9 mouse cellular contexts compared by ENCODE assay signal in genomic region chr5:147133662-147134061, GRCm38 (mm10). TPM values are rescaled to one million over a fixed set of nuclear protein-coding genes. Genes with fewer than 3 reads are reported as not detected.
A peak's percentile ranks its signal among the peaks of the same experiment; 100 is the strongest.
DNase-seq lines count a peak whose midpoint lies in the region; ATAC-seq and TF ChIP-seq lines count a peak whose summit lies in the region.
"Had no signal": no experiment of that assay in that cellular context is flagged by ENCODE, and none has a peak within 500 bp of the region (broad histone marks: within the 10 kb centered on the region; RNA-seq: fewer than 3 reads in every experiment).

No protein-coding gene starts in this region.

- WGBS in kidney, embryonic 14.5 days: 14% methylated on average over 17 of the region's 17 CpGs
- WGBS in embryonic facial prominence, embryonic 14.5 days: 12% methylated on average over 17 of the region's 17 CpGs
- 8% methylated on average over 17 of the region's 17 CpGs for WGBS in midbrain, postnatal 0 days

- H3K4me2 ChIP-seq in kidney, embryonic 14.5 days (replicated peaks; ENCODE audit: low read depth, low read length): peak overlapping the region; percentile 38
- H3K4me2 ChIP-seq in embryonic facial prominence, embryonic 14.5 days (ENCODE audit: low read depth, low read length): peak overlapping the region; percentile 59
- peak overlapping the region; percentile 41 for H3K4me2 ChIP-seq in midbrain, postnatal 0 days (ENCODE audit: low read depth, low read length, poor library complexity, severe bottlenecking)

- peaks cover 7% of the 10 kb centered on the region; the same call in 1 of the 2 replicates for H3K4me1 ChIP-seq in kidney, embryonic 14.5 days (ENCODE audit: control insufficient read depth, insufficient read depth, low read length)
- peaks cover 4% of the 10 kb centered on the region; the same call in 1 of the 2 replicates for H3K4me1 ChIP-seq in embryonic facial prominence, embryonic 14.5 days (ENCODE audit: control insufficient read depth, insufficient read depth, low read length)
- no peaks in the 10 kb centered on the region for H3K4me1 ChIP-seq in midbrain, postnatal 0 days (ENCODE audit: insufficient read depth, low read length)

- ATAC-seq in kidney, embryonic 14.5 days (ENCODE audit: low FRiP score, low TSS enrichment): no peak
- no peak for ATAC-seq in embryonic facial prominence, embryonic 14.5 days (ENCODE audit: low read depth)
- ATAC-seq in midbrain, postnatal 0 days (ENCODE audit: low FRiP score): no peak

- peak overlapping the region; percentile 12; the same call in 1 of the 2 replicates for H3K4me3 ChIP-seq in kidney, embryonic 14.5 days (ENCODE audit: low read length)
- peak overlapping the region; percentile 28 for H3K4me3 ChIP-seq in embryonic facial prominence, embryonic 14.5 days (ENCODE audit: low read depth, low read length)
- H3K4me3 ChIP-seq in midbrain, postnatal 0 days (ENCODE audit: low read depth, low read length): peak overlapping the region; percentile 9; the same call in 1 of the 2 replicates

- H3K9me3 ChIP-seq in kidney, embryonic 14.5 days (ENCODE audit: control insufficient read depth, low read length): no peaks in the 10 kb centered on the region
- no peaks in the 10 kb centered on the region for H3K9me3 ChIP-seq in embryonic facial prominence, embryonic 14.5 days (ENCODE audit: control insufficient read depth, low read length)
- no peaks in the 10 kb centered on the region for H3K9me3 ChIP-seq in midbrain, postnatal 0 days (ENCODE audit: low read length)

- no peak overlapping the region for H3K27ac ChIP-seq in kidney, embryonic 14.5 days (ENCODE audit: low read depth, low read length)
- no peak overlapping the region for H3K27ac ChIP-seq in embryonic facial prominence, embryonic 14.5 days (replicated peaks; ENCODE audit: low read depth, low read length)
- H3K27ac ChIP-seq in midbrain, postnatal 0 days (ENCODE audit: low read depth, low read length): no peak overlapping the region

- H3K9ac ChIP-seq in kidney, embryonic 14.5 days (ENCODE audit: low read depth, low read length): 0 out of 2 replicates have a peak overlapping the region, but pooled peaks have one; percentile 7
- H3K9ac ChIP-seq in embryonic facial prominence, embryonic 14.5 days (ENCODE audit: low read depth, low read length): peak overlapping the region; percentile 15; the same call in 1 of the 2 replicates
- H3K9ac ChIP-seq in midbrain, postnatal 0 days (replicated peaks; ENCODE audit: low read length, poor library complexity, severe bottlenecking): 0 out of 2 replicates have a peak overlapping the region, but pooled peaks have one; percentile 29

- H3K27me3 ChIP-seq in kidney, embryonic 14.5 days (ENCODE audit: control insufficient read depth, insufficient read depth, low read length): no peaks in the 10 kb centered on the region
- H3K27me3 ChIP-seq in embryonic facial prominence, embryonic 14.5 days (replicated peaks; ENCODE audit: control insufficient read depth, insufficient read depth, low read length): no peaks in the 10 kb centered on the region
- H3K27me3 ChIP-seq in midbrain, postnatal 0 days (ENCODE audit: insufficient read depth, low read length): peaks cover 16% of the 10 kb centered on the region

- H3K36me3 ChIP-seq in kidney, embryonic 14.5 days (ENCODE audit: control insufficient read depth, insufficient read depth, low read length): no peaks in the 10 kb centered on the region
- H3K36me3 ChIP-seq in embryonic facial prominence, embryonic 14.5 days (ENCODE audit: control insufficient read depth, insufficient read depth, low read length): no peaks in the 10 kb centered on the region
- H3K36me3 ChIP-seq in midbrain, postnatal 0 days (ENCODE audit: insufficient read depth, low read length): no peaks in the 10 kb centered on the region

- no peak for TF ChIP-seq CTCF in midbrain, postnatal 0 days (IDR thresholded peaks at IDR 0.05)

- DNase-seq in kidney, postnatal 36 days: no peak
- peak; percentile 29 for DNase-seq in embryonic facial prominence, embryonic 14.5 days (ENCODE audit: low spot score)
- peak; percentile 22 for DNase-seq in hindlimb bud, embryonic 11.5 days (ENCODE audit: extremely low spot score, low read depth, low spot score)
- DNase-seq in midbrain, postnatal 0 days (ENCODE audit: low spot score): no peak
- no peak for DNase-seq in urinary bladder, postnatal 36 days (ENCODE audit: low spot score in 2 of 2)
- no peak for DNase-seq in spleen, adult 18-20 months
- DNase-seq in frontal cortex, adult 2 months (ENCODE audit: extremely low spot score in 1 of 2, low spot score in 1 of 2): no peak
- DNase-seq: cerebellum, adult 11-12 months had no signal

RNA-seq across cellular contexts. Expression of gene Gsx1, which starts 54.8 kb away (rescaled TPM):
- not detected in 2 replicates for polyA plus RNA-seq in kidney, embryonic 14.5 days (2014; fragmentation: Nextera tagmentation; extraction: Ambion mirVana)
- not detected in 2 replicates for polyA plus RNA-seq in embryonic facial prominence, embryonic 14.5 days (2014; fragmentation: Nextera tagmentation; extraction: Ambion mirVana)
- total RNA-seq in midbrain, postnatal 0 days (2014; rRNA removed): 1.7 and 3.0 TPM in 2 replicates
- polyA plus RNA-seq in midbrain, postnatal 0 days (2015; fragmentation: Nextera tagmentation; extraction: Ambion mirVana): 1.4 and 2.3 TPM in 2 replicates
- 0.74 and 0.86 TPM in 2 replicates for polyA plus RNA-seq in frontal cortex, adult 2 months (2012; rRNA removed)

RNA-seq across cellular contexts. Expression of gene Polr1d, which starts 56.8 kb away (rescaled TPM):
- 146 and 173 TPM in 2 replicates for polyA plus RNA-seq in kidney, embryonic 14.5 days (2014; fragmentation: Nextera tagmentation; extraction: Ambion mirVana)
- polyA plus RNA-seq in embryonic facial prominence, embryonic 14.5 days (2014; fragmentation: Nextera tagmentation; extraction: Ambion mirVana): 138 and 147 TPM in 2 replicates
- total RNA-seq in midbrain, postnatal 0 days (2014; rRNA removed): 58.4 and 60.1 TPM in 2 replicates
- polyA plus RNA-seq in midbrain, postnatal 0 days (2015; fragmentation: Nextera tagmentation; extraction: Ambion mirVana): 89.4 and 91.0 TPM in 2 replicates
- polyA plus RNA-seq in frontal cortex, adult 2 months (2012; rRNA removed): 76.4 and 76.5 TPM in 2 replicates

RNA-seq across cellular contexts. Expression of gene Lnx2, which starts 57.3 kb away (rescaled TPM):
- polyA plus RNA-seq in kidney, embryonic 14.5 days (2014; fragmentation: Nextera tagmentation; extraction: Ambion mirVana): 10.8 and 14.4 TPM in 2 replicates
- 13.7 and 13.9 TPM in 2 replicates for polyA plus RNA-seq in embryonic facial prominence, embryonic 14.5 days (2014; fragmentation: Nextera tagmentation; extraction: Ambion mirVana)
- 5.6 and 6.5 TPM in 2 replicates for total RNA-seq in midbrain, postnatal 0 days (2014; rRNA removed)
- 2.6 and 2.9 TPM in 2 replicates for polyA plus RNA-seq in midbrain, postnatal 0 days (2015; fragmentation: Nextera tagmentation; extraction: Ambion mirVana)
- 7.6 and 10.5 TPM in 2 replicates for polyA plus RNA-seq in frontal cortex, adult 2 months (2012; rRNA removed)

Comparison
In these comparisons a context has a peak if more than half of its experiments do, and no peak if none do; other contexts are left out.
1. DNase-seq: peak in embryonic facial prominence, embryonic 14.5 days (single experiment) and hindlimb bud, embryonic 11.5 days (single experiment); none in kidney, postnatal 36 days (0 of 2), midbrain, postnatal 0 days (single experiment), urinary bladder, postnatal 36 days (0 of 2), spleen, adult 18-20 months (0 of 2) and frontal cortex, adult 2 months (0 of 2).
2. Peak in every context shown above with its lines, with median percentiles within 50 percentile points of each other: H3K4me2 ChIP-seq, H3K4me3 ChIP-seq and H3K9ac ChIP-seq.